Mouse (Mus musculus) frontal cortex, postnatal 25 days (tissue): ENCODE results near the gene Lgals3.

Experiments used
- DNase-seq, 2 experiments: peaks; one replicate each; pipeline ENCODE4 v3.0.0; 2022; ENCODE audit warnings: low spot score in 2 of 2

Gene Lgals3

DNA sequence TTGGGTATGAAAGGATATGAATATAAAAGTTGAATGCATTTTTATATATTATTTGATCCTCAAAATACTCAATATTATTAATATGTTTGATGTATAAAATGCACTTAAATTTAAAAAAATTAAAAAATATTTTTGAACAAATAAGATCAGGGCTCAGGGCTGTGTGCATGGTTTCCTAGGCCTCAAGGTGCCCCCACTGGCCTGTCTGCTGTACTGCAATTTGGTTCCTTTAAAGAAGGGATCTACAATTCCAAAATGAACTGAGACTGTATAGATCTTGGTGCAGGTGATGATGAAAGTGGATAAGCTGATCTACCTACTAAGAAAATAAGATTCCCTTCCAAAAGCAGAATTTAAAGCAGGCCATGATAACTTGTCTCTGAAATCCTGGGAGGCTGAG lies 65.4 kb downstream of the Lgals3 start:
- DNase-seq = no peak
